Mouse (Mus musculus): ENCODE data around the gene Dcaf4.

DNA sequence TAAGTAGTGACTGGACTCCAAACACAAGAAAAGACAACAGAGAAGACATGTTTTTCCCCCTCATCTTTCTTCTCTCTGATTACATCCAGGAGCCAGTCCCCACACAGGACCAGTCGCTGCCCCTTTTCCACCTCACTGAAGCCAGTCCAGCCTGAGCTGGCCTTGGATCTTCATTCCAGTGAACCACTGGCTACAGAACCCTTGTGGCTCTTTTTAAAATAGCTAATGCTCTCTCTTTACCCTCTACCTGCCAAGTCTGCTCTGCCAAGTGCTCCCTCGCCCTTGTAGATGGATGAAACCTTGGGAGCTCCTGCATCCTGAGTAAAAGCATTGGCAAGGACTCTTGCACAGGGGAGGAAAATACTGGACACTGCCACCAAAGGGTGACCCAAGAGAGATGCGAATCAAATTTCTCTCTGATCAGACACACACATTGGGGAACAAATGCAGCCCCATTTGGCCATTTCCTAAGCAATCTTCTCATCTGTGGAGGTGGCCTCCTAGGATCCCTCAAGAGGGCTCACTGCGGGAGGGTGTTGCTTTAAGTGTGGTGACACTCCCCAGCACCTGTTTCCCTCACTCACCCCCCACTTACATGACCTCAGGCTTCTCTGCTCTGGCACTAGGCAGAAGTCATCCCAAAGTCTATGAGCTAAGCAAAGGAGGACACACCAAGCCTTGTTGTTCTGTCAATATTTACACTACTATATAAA lies 24.9 kb upstream of the Dcaf4 start:
- TF ChIP-seq CTCF (IDR thresholded peaks at IDR 0.05; ENCODE audit: low read depth) (no peak), EP300 (optimal IDR thresholded peaks at IDR 0.05) (no peak)
